Mouse (Mus musculus): Measurements from ENCODE around the gene Arid2. TPM values are rescaled to one million over a fixed set of nuclear protein-coding genes. Genes with fewer than 3 reads are reported as not detected.
"Not testable (repeated sequence)": the region's sequence is repeated elsewhere in the genome, so short reads cannot be mapped to it uniquely, and the experiment has no call there.

Gene Arid2
- 10 to 100 TPM; 10.5 to 12.0 TPM for total RNA-seq (2021)
- long read RNA-seq, experiment 1, full-length matches to known transcripts, result 2 of 6 reads
- long read RNA-seq, experiment 1, partial matches to known transcripts, result 3 of 6 reads
- long read RNA-seq, experiment 1, other reads (novel, unspliced or antisense), result 1 of 6 reads
- long read RNA-seq, experiment 2, partial matches to known transcripts, result 1 of 1 reads
- long read RNA-seq, experiment 2, other reads (novel, unspliced or antisense), result 0 of 1 reads

DNA sequence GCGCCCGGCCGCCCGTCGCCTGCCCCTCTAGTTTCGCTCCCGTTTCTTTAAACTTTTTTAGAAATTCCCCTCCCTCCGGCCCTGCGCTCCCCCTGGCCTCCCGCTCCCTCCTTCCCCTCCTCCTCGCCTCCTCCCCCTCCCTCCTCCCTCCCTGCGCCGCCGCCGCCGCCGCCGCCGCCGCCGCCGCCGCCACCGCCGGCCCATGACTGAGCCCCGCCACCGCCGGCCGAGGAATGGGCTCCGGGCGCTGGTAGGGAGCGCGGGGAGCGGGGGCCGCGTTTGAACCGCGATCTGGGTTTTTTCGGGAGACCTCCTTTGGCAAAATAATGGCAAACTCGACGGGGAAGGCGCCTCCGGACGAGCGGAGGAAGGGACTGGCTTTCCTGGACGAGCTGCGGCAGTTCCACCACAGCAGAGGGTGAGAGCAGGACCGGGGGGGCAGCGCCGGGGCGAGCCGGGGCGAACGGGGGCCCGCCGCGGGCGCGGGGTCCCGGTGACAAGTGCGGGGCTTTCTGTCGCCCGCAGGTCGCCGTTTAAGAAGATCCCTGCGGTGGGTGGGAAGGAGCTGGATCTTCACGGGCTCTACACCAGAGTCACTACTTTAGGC, at the start of gene Arid2:
Arid2 (plus strand) TSS at position 150 of the 607 bp plus-strand sequence.
- peak; percentile 61 for DNase-seq (ENCODE audit: low spot score)

DNA sequence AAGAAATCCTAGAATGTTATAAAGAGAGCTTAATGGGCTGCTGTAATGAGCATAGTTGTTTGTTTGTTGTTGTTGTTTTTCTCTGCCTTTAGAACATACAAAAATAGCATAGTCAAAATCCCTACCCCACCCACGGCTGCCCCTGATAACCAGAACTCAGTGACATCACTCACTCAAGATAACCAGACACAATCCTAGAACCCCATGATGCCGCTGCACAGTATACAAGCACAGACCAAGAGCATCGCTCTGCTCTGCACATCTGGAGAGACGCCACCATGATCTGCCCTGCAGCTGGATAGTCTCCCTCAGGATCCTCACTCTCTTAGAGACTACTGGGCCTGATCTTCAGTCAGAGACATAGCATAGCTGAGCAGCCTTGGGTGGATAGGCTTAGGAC, 49.2 kb upstream of the Arid2 start:
- DNase-seq (ENCODE audit: low spot score), result no peak

DNA sequence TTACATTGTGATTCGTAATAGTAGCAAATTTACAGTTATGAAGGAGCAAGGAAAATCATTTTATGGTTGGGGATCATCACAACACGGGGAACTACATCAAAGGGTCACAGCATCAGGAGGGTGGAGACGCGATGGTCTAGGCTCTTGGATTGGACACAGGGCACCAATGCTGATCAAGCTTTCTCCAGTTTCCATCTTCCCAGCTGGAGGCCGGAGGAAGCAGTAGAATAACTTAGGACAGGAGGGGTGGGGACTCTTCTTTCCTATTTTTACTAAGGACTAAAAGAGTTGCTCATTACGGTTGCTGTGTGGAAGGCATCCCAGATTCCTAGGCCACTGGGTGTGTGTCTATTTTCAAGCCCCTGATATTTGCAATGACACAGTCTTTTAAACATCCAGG, 43.1 kb upstream of the Arid2 start:
- no peak for DNase-seq (ENCODE audit: low spot score)

DNA sequence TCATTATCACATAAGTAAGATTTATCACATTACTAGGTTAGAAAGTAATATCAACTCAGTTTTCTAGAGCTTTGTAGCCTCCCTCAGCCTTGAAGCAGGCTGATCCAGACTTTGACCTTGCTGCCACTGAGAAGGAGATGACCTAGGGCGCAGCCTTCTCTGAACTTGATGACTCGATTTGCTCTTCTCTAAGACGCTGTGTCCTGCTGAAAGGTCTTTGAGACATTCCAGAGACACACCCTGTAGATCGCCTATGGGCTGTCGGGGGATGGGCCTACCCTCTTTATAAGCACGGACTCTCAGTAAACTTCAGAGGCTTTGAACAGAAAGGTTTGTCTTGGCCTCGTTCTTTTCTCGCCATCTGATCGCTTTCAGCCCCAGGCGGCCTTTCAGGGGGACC, 42.6 kb upstream of the Arid2 start:
- DNase-seq (ENCODE audit: low spot score), result not testable (repeated sequence)

DNA sequence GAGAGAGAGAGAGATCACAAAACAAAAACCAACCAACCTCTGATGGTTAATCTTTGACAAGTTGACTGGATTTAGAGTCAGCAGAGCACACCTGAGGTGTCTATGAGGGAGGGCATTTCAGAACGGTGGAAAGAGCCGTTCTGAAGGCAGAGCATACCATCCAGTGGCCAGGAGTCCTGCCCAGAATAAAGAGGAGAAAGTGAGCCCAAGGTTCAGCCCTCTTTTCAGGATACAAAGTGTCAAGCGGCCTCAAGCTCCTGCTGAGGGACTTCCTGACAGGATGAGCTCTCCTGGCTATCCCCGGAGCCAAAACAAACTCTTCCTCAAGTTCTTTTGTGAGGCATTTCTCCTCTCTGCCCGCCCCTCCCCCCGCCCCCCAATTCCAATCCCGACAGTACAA, 33.5 kb upstream of the Arid2 start:
- no peak for DNase-seq (ENCODE audit: low spot score)

DNA sequence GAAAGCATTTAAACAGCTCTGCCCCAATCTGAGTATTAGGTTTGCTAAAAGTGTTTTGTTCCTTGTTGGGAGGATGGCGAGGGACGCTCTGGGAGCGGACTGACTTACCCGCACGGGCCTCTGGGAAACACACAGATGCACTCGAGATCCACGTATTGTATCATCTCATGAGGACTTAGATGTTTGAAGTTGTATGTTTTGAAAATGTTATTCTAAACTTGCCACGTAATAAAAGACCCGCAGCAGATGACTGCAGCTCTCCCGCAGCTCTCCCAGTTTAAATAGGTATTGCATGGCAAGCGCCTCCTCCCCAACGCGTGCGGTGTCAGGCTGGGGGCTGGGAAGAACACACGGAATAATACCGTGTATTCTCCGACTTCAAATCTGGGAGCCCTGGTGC, 33.0 kb upstream of the Arid2 start:
- DNase-seq (ENCODE audit: low spot score), result no peak

DNA sequence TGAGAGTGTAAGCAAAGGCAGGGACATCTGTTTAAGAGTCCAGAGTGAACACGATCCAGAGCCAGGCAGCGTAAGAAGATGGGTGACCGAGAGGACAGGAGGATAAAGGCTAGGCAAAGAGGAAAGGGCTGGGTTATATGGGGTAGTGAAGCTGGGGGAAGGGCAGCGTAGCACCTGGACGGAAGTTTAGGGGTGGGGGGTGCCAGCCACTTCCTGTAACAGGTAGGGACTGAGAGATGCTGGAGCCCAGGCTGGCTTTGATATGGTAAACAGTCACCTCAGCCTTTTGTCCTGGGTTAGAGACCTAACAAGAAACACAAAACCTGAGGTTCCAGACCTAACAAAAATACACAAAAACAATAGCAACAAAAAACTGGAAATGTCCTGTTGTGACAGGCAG, 29.5 kb upstream of the Arid2 start:
- no peak for DNase-seq (ENCODE audit: low spot score)

DNA sequence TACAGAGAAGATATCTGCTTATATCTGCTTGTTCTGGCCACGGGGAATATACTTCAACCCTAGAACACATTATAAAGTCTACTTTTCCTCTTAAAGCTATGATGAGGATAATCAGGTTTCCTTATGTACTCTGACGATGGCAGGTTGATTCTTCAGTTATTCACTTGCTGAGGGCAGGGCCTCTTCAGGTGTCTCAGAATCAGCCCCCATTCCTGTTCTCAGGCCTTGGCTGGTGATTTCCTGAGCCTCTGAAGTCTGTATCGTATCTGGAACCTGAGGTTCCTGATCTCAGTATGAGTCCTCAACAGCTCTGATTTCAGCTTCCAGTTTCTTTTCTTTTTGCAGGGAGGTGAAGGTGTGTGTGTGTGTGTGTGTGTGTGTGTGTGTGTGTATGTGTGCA, 22.7 kb upstream of the Arid2 start:
- DNase-seq (ENCODE audit: low spot score), result no peak

DNA sequence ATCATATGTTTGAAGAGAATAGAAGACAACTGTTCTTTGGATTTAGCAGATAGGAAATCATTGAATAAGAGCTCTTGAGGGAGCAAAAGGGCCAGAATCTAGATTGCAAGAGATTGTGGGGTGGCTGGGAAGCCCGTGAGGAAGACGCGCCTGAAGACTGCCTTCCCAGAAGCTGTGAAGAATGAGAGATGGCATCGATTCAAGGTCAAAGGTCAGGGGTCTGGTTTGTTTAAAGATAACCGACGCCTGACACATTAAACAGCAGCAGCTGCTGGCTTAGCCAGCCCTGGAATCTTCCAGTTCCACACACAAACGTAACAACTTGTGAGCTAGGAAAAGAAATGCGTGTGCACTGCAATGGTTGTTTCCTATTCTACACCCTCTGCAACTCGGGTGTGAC, 19.4 kb upstream of the Arid2 start:
- no peak for DNase-seq (ENCODE audit: low spot score)

DNA sequence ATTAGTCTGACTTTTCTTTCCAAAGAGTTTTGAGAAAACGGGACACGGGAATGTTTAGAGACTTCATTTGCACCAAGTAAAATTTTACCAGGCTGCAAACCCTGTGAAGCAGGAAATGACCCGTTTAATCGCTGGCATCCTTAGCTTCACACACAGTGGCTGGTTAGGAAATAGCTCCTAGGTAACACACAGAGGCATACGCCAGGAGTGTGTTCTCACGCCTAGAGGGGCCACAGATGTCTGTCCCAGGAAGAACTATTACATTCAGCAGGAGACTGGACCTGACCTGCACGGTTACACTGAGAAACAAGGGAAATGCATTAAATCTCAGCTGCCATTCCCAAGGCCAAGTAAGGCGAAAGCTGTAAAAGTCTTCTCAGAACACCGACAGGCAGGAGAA, 18.7 kb upstream of the Arid2 start:
- DNase-seq (ENCODE audit: low spot score), result no peak

DNA sequence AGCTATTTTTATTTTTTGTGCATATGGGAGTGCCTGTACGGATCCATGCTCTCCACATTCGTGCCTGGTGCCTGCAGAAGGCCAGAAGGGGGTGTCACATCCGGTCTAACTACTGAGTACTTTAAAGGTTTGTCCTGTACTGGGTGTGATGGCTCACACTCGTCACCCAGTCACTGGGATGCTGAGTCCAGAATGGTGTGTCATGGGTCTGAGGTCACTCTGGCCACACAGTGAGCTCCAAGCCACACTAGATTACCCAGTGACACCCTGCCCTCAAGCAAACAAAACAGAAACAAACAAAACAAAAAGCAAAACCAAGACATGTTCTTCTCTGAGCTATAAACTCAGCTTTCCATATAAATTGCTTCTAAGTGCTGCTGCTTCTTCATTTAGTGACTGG, 17.9 kb upstream of the Arid2 start:
- DNase-seq (ENCODE audit: low spot score), result no peak

DNA sequence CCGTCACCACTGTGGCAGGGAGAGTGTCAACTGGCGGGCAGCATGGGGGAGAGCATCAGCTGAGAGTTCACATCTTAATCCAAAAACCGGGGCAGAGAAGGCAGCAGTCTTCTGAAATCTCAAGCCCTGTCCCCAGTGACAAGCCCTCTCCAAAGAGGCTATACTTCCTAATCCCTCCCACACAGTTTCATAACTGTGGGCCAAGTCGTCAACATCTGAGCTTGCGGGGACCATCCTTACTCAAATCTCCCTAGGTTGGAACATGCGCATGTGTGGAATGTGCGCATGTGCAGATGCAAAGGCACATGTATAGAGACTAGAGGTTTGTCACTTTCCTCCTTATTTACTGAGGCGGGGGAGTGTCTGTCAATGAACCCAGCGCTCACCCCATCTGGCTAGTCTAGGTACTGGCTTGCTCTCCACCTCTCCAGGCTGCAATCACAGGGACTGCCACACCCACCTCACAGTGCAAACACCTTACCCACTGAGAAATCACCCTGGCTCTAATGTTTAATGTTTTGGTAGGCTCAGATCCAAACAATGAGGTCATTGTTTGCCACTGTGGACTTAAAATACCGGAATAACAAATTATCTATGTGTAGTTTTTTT, 16.9 kb upstream of the Arid2 start:
- no peak for DNase-seq (ENCODE audit: low spot score)

DNA sequence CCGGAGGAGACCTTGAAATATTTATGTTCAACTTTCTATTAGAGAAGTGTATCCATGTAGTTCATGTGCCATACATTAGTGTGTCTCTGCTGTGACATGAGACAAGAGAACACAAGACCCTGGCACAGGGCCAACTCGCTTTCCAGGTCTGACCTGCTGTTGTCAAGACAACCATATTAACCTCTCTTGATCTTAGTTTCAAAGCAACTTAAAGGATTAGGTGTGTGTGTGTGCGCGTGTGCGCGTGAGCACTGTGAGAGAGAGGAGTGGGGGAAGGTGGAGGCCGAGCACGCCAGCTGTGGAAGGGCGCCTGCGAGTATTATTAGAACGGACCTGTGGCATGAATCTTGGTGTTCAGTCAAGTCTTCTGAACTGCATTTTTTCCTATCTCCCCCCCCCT, 15.0 kb upstream of the Arid2 start:
- no peak for DNase-seq (ENCODE audit: low spot score)

DNA sequence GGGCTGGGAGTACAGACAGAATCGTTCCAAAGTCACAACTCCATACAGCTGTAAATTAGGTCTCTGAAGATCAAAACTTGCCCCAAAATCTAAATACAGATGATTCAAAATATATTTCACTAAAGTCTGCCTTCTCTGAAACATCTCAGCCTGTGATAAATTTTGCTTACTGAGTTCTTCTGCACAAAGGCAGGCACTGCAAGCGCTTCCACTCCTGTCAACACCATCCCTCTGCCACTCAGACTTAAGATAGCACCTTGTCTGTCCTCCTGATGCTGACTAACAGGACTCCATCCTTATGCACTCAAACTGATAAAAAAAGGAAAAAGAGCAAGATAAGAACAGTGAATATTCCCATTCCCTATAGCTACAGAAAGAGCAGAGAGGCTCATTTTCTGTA, 13.0 kb upstream of the Arid2 start:
- no peak for DNase-seq (ENCODE audit: low spot score)

DNA sequence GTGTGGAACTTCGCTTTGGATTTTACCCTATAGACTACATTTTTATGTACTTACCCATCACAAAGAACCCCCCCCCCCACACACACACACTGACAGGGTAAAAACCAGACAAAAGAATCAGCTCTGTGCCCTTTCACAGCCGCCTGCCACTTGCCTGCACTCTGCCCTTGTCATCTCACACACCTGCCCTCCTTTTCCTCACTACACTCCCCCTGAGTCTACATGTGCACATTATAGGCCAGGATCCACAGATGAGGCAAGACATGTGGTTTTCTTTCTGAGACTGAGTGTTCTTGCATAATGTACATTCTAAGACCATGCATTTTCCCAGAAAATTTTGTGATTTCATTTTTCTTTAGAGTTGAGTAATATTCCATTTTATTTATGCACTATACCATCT, 12.1 kb upstream of the Arid2 start:
- no peak for DNase-seq (ENCODE audit: low spot score)

DNA sequence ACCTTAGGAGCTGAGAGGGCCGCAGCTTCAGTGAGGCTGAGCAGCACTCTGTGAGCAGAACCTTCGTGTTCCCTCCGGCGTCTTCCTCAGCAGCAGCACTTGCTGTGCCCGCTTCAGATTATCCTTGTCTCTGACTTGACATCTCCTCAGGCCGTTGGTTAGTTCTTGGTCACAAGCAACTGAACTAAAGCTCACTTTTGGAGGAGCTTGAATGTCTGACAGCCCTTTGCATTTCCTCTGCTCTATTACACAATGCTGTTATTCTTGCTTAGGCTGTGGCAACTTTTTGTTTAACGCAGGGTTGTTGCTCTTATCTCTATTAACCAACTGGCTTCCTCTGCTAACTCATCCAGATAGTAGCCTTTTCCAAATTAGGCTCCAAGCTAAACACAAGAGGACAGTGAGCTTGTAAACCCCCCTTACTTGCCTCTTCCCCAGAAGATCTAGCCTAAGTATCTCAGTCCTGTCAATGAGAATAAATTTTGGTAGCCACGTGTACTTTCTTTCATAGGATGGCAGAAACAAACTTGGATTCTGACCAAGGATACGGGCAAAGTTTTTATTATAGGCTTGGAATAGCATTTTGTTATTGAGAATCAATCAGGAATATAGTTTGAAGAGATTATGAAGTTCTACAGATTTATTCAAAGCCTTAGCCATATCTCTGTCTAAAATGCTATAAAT, 11.4 kb upstream of the Arid2 start:
- DNase-seq (ENCODE audit: low spot score), result no peak

DNA sequence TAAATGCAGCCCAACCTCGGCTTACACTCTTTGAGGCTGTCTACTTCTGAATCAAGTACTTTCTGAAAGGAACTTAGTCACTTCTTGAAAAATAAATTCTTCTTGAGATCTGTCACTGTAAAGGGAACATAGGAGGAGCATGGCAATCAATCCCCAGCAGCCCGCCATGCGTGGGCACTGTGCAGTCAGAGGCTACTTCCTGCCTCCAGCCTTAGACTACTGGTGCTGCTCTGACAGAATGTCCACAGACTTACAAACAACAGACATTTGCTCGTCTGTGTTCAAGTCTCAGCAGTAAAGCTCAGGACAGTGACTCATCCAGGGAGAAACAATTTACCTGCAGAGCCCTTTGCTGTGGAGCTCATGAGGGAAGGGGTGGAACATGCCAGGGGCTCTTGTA, 10.3 kb upstream of the Arid2 start:
- DNase-seq (ENCODE audit: low spot score), result no peak

DNA sequence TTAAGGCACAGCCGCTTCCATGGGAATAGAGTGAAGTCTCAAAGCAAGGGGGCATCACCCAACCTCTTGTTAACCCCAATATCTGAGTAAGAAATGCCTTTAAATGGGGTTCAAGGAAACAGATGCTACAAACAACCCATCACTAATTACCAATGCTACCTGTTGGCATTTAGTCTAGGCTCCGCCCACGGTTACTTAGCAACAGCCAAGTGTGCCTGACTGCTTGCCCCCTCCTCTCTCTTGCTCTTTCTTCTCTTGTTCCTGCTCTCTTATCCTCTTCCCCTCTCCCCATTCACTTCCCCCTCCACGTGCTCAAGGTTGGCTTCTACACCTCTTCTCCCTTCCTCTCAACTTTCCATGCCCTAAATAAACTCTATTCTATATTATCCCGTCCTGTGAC, 6.1 kb upstream of the Arid2 start:
- no peak for DNase-seq (ENCODE audit: low spot score)

DNA sequence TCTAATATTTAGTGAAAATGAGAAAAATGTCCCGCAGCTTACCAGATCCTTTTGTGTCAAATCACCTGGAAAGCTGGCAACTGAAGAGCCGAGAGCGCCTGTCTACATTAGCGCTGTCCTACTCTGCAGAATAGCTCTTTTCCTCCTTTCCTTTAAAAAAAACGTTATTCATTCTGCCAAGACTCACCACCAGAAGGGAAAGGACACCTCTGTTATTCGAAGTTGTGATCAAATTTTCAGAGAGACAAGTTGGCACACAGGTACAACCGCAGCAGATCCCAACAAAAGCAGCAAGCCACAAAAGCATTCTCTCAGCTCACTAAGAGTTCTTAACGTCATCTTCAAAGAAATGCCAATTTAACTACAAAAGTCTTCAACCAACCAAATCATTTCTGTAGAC, 4.2 kb upstream of the Arid2 start:
- DNase-seq (ENCODE audit: low spot score), result no peak

DNA sequence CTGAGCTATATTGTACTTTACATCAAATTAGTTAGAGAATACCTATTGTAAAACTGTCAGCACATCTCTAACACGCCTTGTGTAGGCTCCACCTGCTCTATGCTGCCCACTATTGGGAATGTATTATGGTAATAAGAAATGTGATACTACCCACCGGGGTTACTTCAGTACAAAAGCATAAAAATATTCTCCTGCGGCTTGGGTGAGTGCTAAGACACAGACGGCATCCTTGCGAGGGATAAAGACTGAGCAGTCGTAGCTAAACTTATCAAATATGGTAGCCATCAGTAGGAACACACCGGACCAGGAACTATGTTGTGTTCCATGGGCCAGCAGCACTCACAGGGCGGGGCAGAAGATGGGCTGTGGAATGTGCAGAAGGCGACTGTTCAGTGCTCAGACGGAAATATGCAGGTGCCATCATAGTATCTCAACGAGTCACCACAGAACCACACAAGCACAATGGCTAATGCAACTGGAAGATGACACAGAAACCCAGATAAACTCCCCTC, 3.3 kb upstream of the Arid2 start:
- peak; percentile 18 for DNase-seq (ENCODE audit: low spot score)

DNA sequence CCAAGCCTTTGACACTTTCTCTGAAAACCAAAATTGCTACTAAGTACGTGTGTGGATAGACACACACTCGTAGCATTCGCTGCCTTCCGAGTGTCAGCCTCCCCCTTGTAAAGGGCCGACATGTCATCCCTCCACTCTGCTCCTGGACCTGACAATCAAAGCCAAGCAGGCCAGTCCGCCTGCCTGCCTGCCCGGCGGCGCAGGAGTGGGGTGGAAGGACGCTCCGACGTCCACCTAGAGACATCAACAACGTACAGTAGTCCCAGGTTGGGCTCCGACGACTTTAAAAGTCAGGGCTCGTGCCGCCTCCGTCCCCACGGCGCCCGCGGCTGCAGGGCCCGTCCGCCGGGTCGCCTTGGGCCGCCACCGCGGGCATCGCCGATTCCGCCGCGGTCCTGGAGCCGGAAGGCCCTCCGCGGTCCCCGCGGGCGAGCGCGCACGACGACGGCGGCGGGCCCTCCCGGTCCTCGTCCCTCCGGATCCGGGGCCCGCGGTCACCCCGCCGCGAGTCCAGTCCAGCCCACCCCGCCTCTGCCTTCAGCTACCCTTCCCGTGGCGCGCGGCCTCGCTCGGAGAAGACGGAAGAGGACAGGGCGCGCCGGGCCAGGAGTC, 2.5 kb upstream of the Arid2 start:
- peak; percentile 24 for DNase-seq (ENCODE audit: low spot score)

Measured in gastrocnemius, adult 18-20 months (tissue).